Mouse (Mus musculus): ENCODE measurements at regions not wholly inside any gene's neighbourhood (a gene's known extent, or its start where the extent isn't known, plus 50 kb on each side); places are given as distances from the start of the nearest gene placed in this dataset. TPM values are rescaled to one million over a fixed set of nuclear protein-coding genes. Genes with fewer than 3 reads are reported as not detected.
"Not testable (repeated sequence)": the region's sequence is repeated elsewhere in the genome, so short reads cannot be mapped to it uniquely, and the experiment has no call there.

DNA sequence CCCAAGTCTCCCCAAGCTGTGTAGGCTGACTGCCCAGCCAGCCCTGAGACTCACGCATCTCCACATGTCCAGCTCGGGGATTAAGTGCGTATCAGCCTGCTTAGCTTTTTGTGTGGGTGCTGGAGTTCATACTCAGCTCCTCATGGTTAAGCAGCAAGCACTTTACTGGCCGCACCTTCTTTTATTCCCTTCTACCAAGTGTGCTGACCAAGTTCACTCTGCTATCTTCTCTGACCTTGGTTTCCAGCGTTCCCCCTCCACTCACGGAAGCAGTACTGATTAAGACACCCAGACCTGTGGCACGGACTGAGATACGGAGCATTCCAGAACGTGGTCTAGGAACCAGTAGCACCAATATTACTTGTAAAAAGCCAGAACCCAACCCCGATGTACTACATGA lies 67.6 kb upstream of the Gadl1 start:
- H3K27me3 ChIP-seq (ENCODE audit: insufficient read depth, low read length): no peaks in the 10 kb centered on the region
- no peak for ATAC-seq
- no peaks in the 10 kb centered on the region for H3K9me3 ChIP-seq (ENCODE audit: low read length)
- no peaks in the 10 kb centered on the region for H3K36me3 ChIP-seq (ENCODE audit: insufficient read depth)
- H3K27ac ChIP-seq (ENCODE audit: low read depth, low read length): no peak overlapping the region
- no peak for DNase-seq
- no peak overlapping the region for H3K4me2 ChIP-seq (ENCODE audit: low read depth)
- WGBS: 89% methylated on average over 10 of the region's 10 CpGs
- no peak overlapping the region for H3K9ac ChIP-seq
- H3K4me1 ChIP-seq (ENCODE audit: insufficient read depth): no peaks in the 10 kb centered on the region
- TF ChIP-seq CTCF (IDR thresholded peaks at IDR 0.05; ENCODE audit: low read depth): no peak
- H3K4me3 ChIP-seq (ENCODE audit: low read depth, low read length): no peak overlapping the region

DNA sequence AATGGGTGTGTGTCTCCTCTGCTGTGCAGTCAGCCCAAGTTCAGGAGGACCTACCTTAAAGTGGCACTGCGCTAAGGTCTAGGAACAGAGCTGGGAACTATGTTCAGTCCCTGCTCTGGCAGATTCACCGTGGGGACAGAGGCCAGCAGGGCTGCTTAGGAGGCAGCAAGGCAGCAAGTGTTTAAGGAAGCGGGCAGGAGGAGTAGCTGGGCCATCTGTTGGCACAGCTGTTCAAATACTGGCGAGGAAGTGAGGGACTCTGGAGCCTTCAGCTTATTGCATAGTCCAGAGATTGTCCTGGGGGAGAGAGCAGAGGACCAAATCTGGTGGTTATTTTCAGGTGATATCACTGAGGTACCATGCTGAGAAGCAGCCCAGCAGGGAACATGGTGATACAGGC lies 64.9 kb upstream of the Gadl1 start:
- no peaks in the 10 kb centered on the region for H3K27me3 ChIP-seq (ENCODE audit: insufficient read depth, low read length)
- ATAC-seq (no peak), DNase-seq (no peak)
- no peak for TF ChIP-seq CTCF (IDR thresholded peaks at IDR 0.05; ENCODE audit: low read depth)
- WGBS: 56% methylated on average over 4 of the region's 4 CpGs
- H3K9ac ChIP-seq: no peak overlapping the region
- no peak overlapping the region for H3K4me3 ChIP-seq (ENCODE audit: low read depth, low read length)
- H3K36me3 ChIP-seq (ENCODE audit: insufficient read depth): no peaks in the 10 kb centered on the region
- no peaks in the 10 kb centered on the region for H3K4me1 ChIP-seq (ENCODE audit: insufficient read depth)
- no peak overlapping the region for H3K4me2 ChIP-seq (ENCODE audit: low read depth)
- H3K9me3 ChIP-seq (ENCODE audit: low read length): no peaks in the 10 kb centered on the region
- H3K27ac ChIP-seq (ENCODE audit: low read depth, low read length): no peak overlapping the region

DNA sequence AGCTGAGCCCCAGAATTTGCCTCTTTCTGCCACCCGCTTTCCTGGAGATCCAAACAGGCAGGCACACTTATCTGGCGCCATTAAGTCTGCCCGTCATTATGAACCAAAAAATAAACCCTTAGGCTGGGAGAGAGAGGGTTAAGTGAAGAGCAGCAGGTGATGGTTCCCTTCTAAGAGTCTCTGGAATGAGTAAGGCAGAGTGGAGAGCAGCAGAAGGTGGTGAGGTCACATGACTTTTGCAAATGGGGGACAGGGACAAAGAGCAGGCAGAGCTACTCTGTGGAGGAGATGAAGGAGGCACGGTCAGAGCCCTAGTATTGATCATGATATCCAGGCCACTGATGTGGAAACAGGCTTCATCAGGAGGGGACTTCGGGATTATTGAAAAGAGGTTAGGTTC lies 64.2 kb upstream of the Gadl1 start:
- H3K27me3 ChIP-seq (ENCODE audit: insufficient read depth, low read length): no peaks in the 10 kb centered on the region
- no peak for TF ChIP-seq CTCF (IDR thresholded peaks at IDR 0.05; ENCODE audit: low read depth)
- H3K27ac ChIP-seq (ENCODE audit: low read depth, low read length): no peak overlapping the region
- DNase-seq: no peak
- H3K4me3 ChIP-seq (ENCODE audit: low read depth, low read length): no peak overlapping the region
- no peak overlapping the region for H3K4me2 ChIP-seq (ENCODE audit: low read depth)
- WGBS: 75% methylated on average over 5 of the region's 5 CpGs
- H3K9me3 ChIP-seq (ENCODE audit: low read length): no peaks in the 10 kb centered on the region
- H3K9ac ChIP-seq: no peak overlapping the region
- H3K4me1 ChIP-seq (ENCODE audit: insufficient read depth): no peaks in the 10 kb centered on the region
- no peaks in the 10 kb centered on the region for H3K36me3 ChIP-seq (ENCODE audit: insufficient read depth)
- no peak for ATAC-seq

DNA sequence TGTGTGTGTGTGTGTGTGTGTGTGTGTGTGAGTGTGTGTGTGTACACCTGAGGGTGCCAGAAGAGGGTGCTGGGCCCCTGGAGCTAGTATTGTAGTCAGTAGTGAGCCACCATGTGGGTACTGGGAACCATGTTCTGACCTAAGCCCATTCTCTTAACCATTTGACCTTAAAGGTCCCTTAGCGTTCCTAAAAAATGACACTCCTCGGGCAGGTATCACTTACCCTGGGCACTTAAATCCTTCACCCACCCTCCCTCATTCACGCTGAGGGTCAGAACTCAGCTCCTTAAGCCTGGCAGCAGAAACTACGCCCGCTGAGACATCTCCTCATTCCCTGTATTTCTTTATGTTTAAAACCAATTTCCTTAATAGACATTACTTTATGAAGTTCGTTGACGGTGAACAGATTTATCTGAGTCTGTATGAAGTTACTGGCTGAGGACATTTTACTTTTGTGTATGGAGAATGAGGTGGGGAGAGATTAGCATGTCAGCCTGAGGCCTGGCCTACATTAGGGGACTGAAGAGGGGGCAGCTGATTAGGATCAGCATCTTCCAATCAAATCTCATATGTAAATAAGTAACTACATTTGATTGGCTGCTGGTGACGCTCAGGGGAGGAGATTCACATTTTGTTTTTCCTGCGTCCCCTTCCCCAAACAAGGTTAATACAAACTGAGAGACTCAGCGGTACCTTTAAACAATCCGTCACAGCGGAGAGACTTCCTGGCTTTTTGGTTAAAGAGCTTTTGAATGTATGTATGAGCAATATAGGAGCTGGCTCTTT lies 61.8 kb upstream of the Gadl1 start:
- Histone ChIP-seq H3K27me3 (ENCODE audit: insufficient read depth, low read length) (no peaks in the 10 kb centered on the region), H3K36me3 (ENCODE audit: insufficient read depth) (no peaks in the 10 kb centered on the region), H3K27ac (ENCODE audit: low read depth, low read length) (no peak overlapping the region), H3K4me1 (ENCODE audit: insufficient read depth) (no peaks in the 10 kb centered on the region), H3K4me2 (ENCODE audit: low read depth) (peak overlapping the region; percentile 42), H3K4me3 (ENCODE audit: low read depth, low read length) (peak overlapping the region; percentile 8), H3K9me3 (ENCODE audit: low read length) (no peaks in the 10 kb centered on the region), H3K9ac (no peak overlapping the region)
- peak; percentile 46 for DNase-seq
- WGBS: 46% methylated on average over 12 of the region's 12 CpGs
- TF ChIP-seq CTCF (IDR thresholded peaks at IDR 0.05; ENCODE audit: low read depth): no peak
- ATAC-seq: peak; percentile 74

DNA sequence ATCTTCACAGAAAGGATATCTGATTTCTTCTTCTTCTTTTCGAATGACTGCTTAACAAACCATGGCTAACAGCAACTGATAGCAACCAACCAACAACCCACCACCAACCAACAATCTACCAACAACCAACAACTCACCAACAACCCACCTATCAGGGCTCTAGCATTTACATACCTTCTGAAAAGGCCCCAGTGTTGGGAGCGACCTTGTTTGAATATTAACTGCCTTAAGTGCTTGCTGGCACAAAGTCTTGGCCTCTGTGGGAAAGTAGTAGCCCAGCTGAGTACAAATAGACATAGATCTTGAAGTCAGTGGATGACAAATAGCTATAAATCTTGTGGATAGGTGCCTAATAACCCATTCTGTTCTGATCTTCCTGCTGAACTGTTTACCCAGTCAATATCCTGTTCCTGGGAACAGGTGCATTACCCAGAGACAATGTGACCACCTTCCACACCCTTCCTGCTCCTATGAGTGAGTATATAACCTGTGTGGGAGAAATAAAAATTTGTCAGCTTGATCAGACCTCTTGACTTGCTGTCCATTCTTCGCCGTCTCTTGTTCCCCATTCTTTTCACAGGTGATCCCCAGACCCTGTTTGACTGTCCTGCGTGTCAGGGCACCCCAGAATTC lies 55.9 kb upstream of the Gadl1 start:
- H3K9me3 ChIP-seq (ENCODE audit: low read length); DNase-seq; ATAC-seq; H3K36me3 ChIP-seq (ENCODE audit: insufficient read depth); H3K4me1 ChIP-seq (ENCODE audit: insufficient read depth); H3K9ac ChIP-seq; H3K4me2 ChIP-seq (ENCODE audit: low read depth); H3K27me3 ChIP-seq (ENCODE audit: insufficient read depth, low read length); H3K27ac ChIP-seq (ENCODE audit: low read depth, low read length); H3K4me3 ChIP-seq (ENCODE audit: low read depth, low read length): not testable (repeated sequence)
- 82% methylated on average over 5 of the region's 5 CpGs for WGBS

DNA sequence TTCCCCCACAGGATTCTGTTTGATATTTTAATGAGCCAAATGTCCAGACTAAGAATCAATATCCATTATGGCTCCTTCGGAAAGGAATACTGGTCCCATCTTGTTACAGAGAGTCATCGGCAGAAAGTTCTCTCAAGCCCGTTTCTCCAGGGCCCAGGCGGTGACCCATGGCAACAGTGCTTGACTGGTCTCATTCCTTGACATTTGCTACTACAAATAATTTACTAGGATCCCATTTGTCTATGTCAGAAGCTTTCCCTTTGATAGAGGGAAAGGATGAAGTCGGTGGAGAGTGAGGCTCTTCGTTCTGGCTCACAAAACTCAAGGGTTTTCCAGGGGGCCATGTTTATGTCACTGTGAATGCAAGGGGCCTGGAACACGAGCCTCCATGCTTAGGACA lies 52.0 kb upstream of the Gadl1 start:
- 86% methylated on average over 7 of the region's 7 CpGs for WGBS
- ATAC-seq (no peak), DNase-seq (no peak)
- TF ChIP-seq CTCF (IDR thresholded peaks at IDR 0.05; ENCODE audit: low read depth): no peak
- H3K4me2 ChIP-seq (ENCODE audit: low read depth): no peak overlapping the region
- H3K36me3 ChIP-seq (ENCODE audit: insufficient read depth): no peaks in the 10 kb centered on the region
- no peaks in the 10 kb centered on the region for H3K9me3 ChIP-seq (ENCODE audit: low read length)
- no peaks in the 10 kb centered on the region for H3K4me1 ChIP-seq (ENCODE audit: insufficient read depth)
- no peak overlapping the region for H3K4me3 ChIP-seq (ENCODE audit: low read depth, low read length)
- H3K27me3 ChIP-seq (ENCODE audit: insufficient read depth, low read length): no peaks in the 10 kb centered on the region
- H3K9ac ChIP-seq: no peak overlapping the region
- H3K27ac ChIP-seq (ENCODE audit: low read depth, low read length): no peak overlapping the region

DNA sequence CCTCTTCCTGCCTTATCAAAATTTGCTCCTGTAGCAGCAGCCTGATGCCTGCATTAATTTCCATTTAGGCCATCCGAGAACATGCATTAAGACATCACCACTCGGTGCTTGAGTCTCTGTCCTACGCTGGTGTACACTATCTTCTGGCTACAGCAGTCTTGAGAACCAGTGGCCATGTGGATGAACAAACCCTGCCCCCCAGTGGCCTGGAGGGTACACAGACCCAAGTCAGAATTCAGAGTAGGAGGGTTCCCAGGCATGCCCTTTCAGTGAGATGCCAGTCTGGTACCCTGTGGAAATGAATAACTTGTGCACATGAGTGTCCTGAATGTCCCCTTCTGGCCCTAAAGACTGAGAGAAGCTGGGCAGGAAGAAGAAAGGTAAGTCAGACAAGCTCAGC lies 50.4 kb upstream of the Gadl1 start:
- Histone ChIP-seq H3K4me2 (ENCODE audit: low read depth) (no peak overlapping the region), H3K4me1 (ENCODE audit: insufficient read depth) (no peaks in the 10 kb centered on the region), H3K27ac (ENCODE audit: low read depth, low read length) (no peak overlapping the region), H3K9ac (no peak overlapping the region), H3K36me3 (ENCODE audit: insufficient read depth) (no peaks in the 10 kb centered on the region), H3K9me3 (ENCODE audit: low read length) (no peaks in the 10 kb centered on the region), H3K4me3 (ENCODE audit: low read depth, low read length) (no peak overlapping the region), H3K27me3 (ENCODE audit: insufficient read depth, low read length) (no peaks in the 10 kb centered on the region)
- no peak for DNase-seq
- WGBS: 90% methylated on average over 3 of the region's 3 CpGs
- TF ChIP-seq CTCF (IDR thresholded peaks at IDR 0.05; ENCODE audit: low read depth): peak; percentile 40
- no peak for ATAC-seq

MicroRNAs in the stretch of these regions (microRNA counts, 519-probe panel; counts per million panel counts)
- microRNA mmu-miR-467h+mmu-miR-669d+mmu-miR-669l: not detected

Small RNA genes in the stretch of these regions (microRNA-seq; reads per million reads assigned to microRNA genes)
- 0 reads per million in 2 experiments for gene Gm22243
- 0 reads per million in 2 experiments for gene Gm25510
- 0 reads per million in 2 experiments for gene Gm26303
- gene Mir467h: 0 reads per million in 2 experiments
